In the genomic region with DNA sequence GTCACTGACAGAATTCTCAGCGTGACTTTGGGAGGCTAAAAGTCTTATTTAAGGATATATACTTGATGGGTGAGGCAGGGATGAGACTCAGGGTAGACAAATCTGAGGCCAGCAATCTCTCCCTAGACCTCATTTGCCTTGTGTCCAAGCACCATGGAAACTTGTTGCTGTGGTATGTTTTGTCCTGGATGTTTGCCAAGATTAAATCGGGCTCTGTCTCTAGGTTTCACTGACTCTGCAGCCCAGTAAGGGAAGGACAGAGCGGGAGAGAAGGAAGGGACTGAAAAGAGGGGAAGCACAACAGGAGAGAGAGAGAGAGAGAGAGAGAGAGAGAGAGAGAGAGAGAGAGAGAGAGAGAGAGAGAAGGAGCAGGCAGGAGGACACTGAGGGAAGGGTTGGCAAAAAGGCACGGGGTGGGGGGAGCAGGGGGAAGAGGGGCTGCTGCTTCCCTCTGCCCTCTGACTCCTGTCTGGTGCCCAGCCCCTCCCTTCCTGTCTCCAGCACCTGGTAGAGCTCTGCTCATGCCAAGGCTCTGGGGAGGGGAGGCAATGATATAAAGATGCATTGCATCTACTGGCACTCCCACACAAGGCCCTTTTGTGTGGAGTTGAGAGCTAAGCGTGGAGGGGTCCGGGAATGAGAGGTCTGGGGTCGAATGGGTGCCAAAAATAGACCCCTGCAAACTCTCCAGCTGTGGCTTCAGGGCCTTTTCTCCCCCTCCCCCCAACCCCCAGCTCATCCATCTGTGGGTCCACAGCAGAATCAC, we compare ENCODE assay signal across 11 mouse cellular contexts. TPM values are rescaled to one million over a fixed set of nuclear protein-coding genes. Genes with fewer than 3 reads are reported as not detected.
DNase-seq lines count a peak whose midpoint lies in the region; ATAC-seq and TF ChIP-seq lines count a peak whose summit lies in the region.
"Had no signal": no experiment of that assay in that cellular context is flagged by ENCODE, and none has a peak within 500 bp of the region (broad histone marks: within the 10 kb centered on the region; RNA-seq: fewer than 3 reads in every experiment).

No protein-coding gene starts in this region.

- peak overlapping the region; percentile 45 for H3K4me2 ChIP-seq in heart, embryonic 12.5 days
- H3K4me2 ChIP-seq in heart, postnatal 0 days (ENCODE audit: low read depth, low read length), result 0 out of 2 replicates have a peak overlapping the region, but pooled peaks have one; percentile 25
- H3K4me2 ChIP-seq in midbrain, embryonic 12.5 days (replicated peaks), result 0 out of 2 replicates have a peak overlapping the region, but pooled peaks have one; percentile 7

- TF ChIP-seq POLR2A in heart, adult 2 months (IDR thresholded peaks at IDR 0.05; ENCODE audit: insufficient read depth, low read depth, low read length), result no peak
- TF ChIP-seq POLR2A in brain, embryonic 14.5 days (IDR thresholded peaks at IDR 0.05; ENCODE audit: borderline replicate concordance, extremely low read depth, insufficient read depth, insufficient read length, poor library complexity, severe bottlenecking), result no peak

- peak overlapping the region; percentile 58 for H3K27ac ChIP-seq in heart, embryonic 12.5 days (ENCODE audit: poor library complexity, severe bottlenecking)
- no peak overlapping the region for H3K27ac ChIP-seq in heart, adult 2 months
- no peak overlapping the region for H3K27ac ChIP-seq in heart, postnatal 0 days (ENCODE audit: low read depth)
- H3K27ac ChIP-seq in midbrain, embryonic 12.5 days (replicated peaks), result no peak overlapping the region; the same call in 1 of the 2 replicates

- no peak for TF ChIP-seq EP300 in heart, adult 2 months (IDR thresholded peaks at IDR 0.05; ENCODE audit: insufficient read depth, low read depth, low read length)
- no peak for TF ChIP-seq EP300 in heart, postnatal 0 days (IDR thresholded peaks at IDR 0.05; ENCODE audit: low read depth)

- H3K9me3 ChIP-seq in heart, embryonic 12.5 days (replicated peaks), result no peaks in the 10 kb centered on the region
- no peaks in the 10 kb centered on the region for H3K9me3 ChIP-seq in heart, postnatal 0 days (replicated peaks; ENCODE audit: control insufficient read depth, low read length)
- H3K9me3 ChIP-seq in midbrain, embryonic 12.5 days, result no peaks in the 10 kb centered on the region

- peaks cover 30% of the 10 kb centered on the region for H3K4me1 ChIP-seq in heart, embryonic 12.5 days (replicated peaks)
- no peaks in the 10 kb centered on the region for H3K4me1 ChIP-seq in heart, adult 2 months (ENCODE audit: control insufficient read depth, insufficient read depth, low read length)
- peaks cover 6% of the 10 kb centered on the region for H3K4me1 ChIP-seq in heart, postnatal 0 days (ENCODE audit: control insufficient read depth, insufficient read depth)
- H3K4me1 ChIP-seq in midbrain, embryonic 12.5 days, result peaks cover 19% of the 10 kb centered on the region; the same call in 1 of the 2 replicates

- no peak overlapping the region for H3K4me3 ChIP-seq in heart, embryonic 12.5 days
- no peak overlapping the region for H3K4me3 ChIP-seq in heart, adult 2 months
- no peak overlapping the region for H3K4me3 ChIP-seq in heart, postnatal 0 days (ENCODE audit: low read depth, low read length)
- H3K4me3 ChIP-seq in midbrain, embryonic 12.5 days, result no peak overlapping the region

- 0 out of 2 replicates have a peak, but pooled peaks have one; percentile 25 for ATAC-seq in heart, embryonic 12.5 days (ENCODE audit: insufficient number of reproducible peaks, low FRiP score)
- peak; percentile 70 for ATAC-seq in heart, postnatal 0 days (ENCODE audit: insufficient read depth, low read depth)
- peak; percentile 51 for ATAC-seq in midbrain, embryonic 12.5 days (ENCODE audit: low FRiP score, low read depth)
- no peak for ATAC-seq in erythroblast, adult 5-6 weeks (replicated peaks; ENCODE audit: low FRiP score, poor library complexity, severe bottlenecking)
- ATAC-seq: CD4-positive, CD25-positive, alpha-beta regulatory T cell, adult 4 months had no signal

- no peaks in the 10 kb centered on the region for H3K79me2 ChIP-seq in heart, adult 2 months (replicated peaks; ENCODE audit: control insufficient read depth, insufficient read depth, low read length)

- WGBS in heart, embryonic 12.5 days, result 25% methylated on average over 6 of the region's 7 CpGs
- WGBS in heart, adult 2 months, result 17% methylated on average over 7 of the region's 7 CpGs
- WGBS in heart, postnatal 0 days, result 20% methylated on average over 7 of the region's 7 CpGs
- WGBS in midbrain, embryonic 12.5 days, result 43% methylated on average over 6 of the region's 7 CpGs

- no peak for DNase-seq in heart, adult 2 months
- DNase-seq in brain, embryonic 14.5 days (ENCODE audit: low read depth), result peak; percentile 83
- DNase-seq in heart, postnatal 0 days (ENCODE audit: low spot score), result peak; percentile 78
- no peak for DNase-seq in gastrocnemius, postnatal 14 days
- DNase-seq in cerebellum, adult 8-10 months, result no peak
- DNase-seq: cerebellum, postnatal 36 days; lung, postnatal 36 days had no signal

- intact Hi-C loops in heart, adult 2 months (cut with DNase I), result loop anchor here (5.0 kb wide), 1 partner anchor 212 kb away; no protein-coding TSS in a partner anchor
- intact Hi-C loops in gastrocnemius, postnatal 14 days (cut with DNase I; ENCODE audit: low total_unique reads), result no loop called here

- TF ChIP-seq CTCF in heart, adult 2 months (IDR thresholded peaks at IDR 0.05), result no peak
- no peak for TF ChIP-seq CTCF in brain, embryonic 14.5 days (IDR thresholded peaks at IDR 0.05; ENCODE audit: borderline replicate concordance, extremely low read depth, insufficient read depth, insufficient read length)
- TF ChIP-seq CTCF in heart, postnatal 0 days (IDR thresholded peaks at IDR 0.05; ENCODE audit: low read depth), result no peak

- peaks cover 21% of the 10 kb centered on the region; the same call in 1 of the 2 replicates for H3K27me3 ChIP-seq in heart, embryonic 12.5 days (replicated peaks)
- no peaks in the 10 kb centered on the region for H3K27me3 ChIP-seq in heart, adult 2 months (ENCODE audit: control insufficient read depth, insufficient read depth, low read length)
- no peaks in the 10 kb centered on the region; the same call in 1 of the 2 replicates for H3K27me3 ChIP-seq in heart, postnatal 0 days (ENCODE audit: control insufficient read depth, insufficient read depth, low read length)
- H3K27me3 ChIP-seq in midbrain, embryonic 12.5 days, result peaks cover 49% of the 10 kb centered on the region

- H3K36me3 ChIP-seq in heart, embryonic 12.5 days, result no peaks in the 10 kb centered on the region
- H3K36me3 ChIP-seq in heart, adult 2 months (ENCODE audit: control insufficient read depth, insufficient read depth, low read length), result no peaks in the 10 kb centered on the region
- H3K36me3 ChIP-seq in heart, postnatal 0 days (replicated peaks; ENCODE audit: control insufficient read depth, insufficient read depth, low read length), result no peaks in the 10 kb centered on the region
- H3K36me3 ChIP-seq in midbrain, embryonic 12.5 days, result no peaks in the 10 kb centered on the region

- peak overlapping the region; percentile 33; the same call in 1 of the 2 replicates for H3K9ac ChIP-seq in heart, embryonic 12.5 days
- no peak overlapping the region for H3K9ac ChIP-seq in heart, adult 2 months (ENCODE audit: low read depth, low read length)
- H3K9ac ChIP-seq in heart, postnatal 0 days (replicated peaks; ENCODE audit: low read depth, low read length), result no peak overlapping the region
- no peak overlapping the region for H3K9ac ChIP-seq in midbrain, embryonic 12.5 days (replicated peaks)

RNA-seq across cellular contexts. Expression of a gene that starts 9.3 kb away (rescaled TPM):
- 3.1 and 3.3 TPM in 2 replicates for polyA plus RNA-seq in heart, embryonic 12.5 days (2016; fragmentation: Nextera tagmentation; extraction: Ambion mirVana)
- total RNA-seq in heart, adult 2 months (2021), result 1 to 10 TPM; 4.5 to 5.3 TPM
- 1.7 and 2.3 TPM in 2 replicates for polyA plus RNA-seq in heart, adult 2 months (2012; rRNA removed)
- 5.9 and 11.6 TPM in 2 replicates for polyA plus RNA-seq in brain, embryonic 14.5 days (2012; rRNA removed)
- 6.0 and 9.0 TPM in 2 replicates for total RNA-seq in heart, postnatal 0 days (2014; rRNA removed; ENCODE audit: low replicate concordance)
- polyA plus RNA-seq in heart, postnatal 0 days (2015; fragmentation: Nextera tagmentation; extraction: Ambion mirVana), result 2.7 and 2.8 TPM in 2 replicates
- 8.1 and 8.8 TPM in 2 replicates for polyA plus RNA-seq in midbrain, embryonic 12.5 days (2016; fragmentation: Nextera tagmentation; extraction: Ambion mirVana)
- total RNA-seq in erythroblast, adult 5-6 weeks (2015; ENCODE audit: low replicate concordance), result not detected in 2 replicates
- total RNA-seq in erythroblast, adult 5-6 weeks (2017; ENCODE audit: low replicate concordance), result under 0.01 TPM in 1 of 2 replicates, not detected in the other
- 1 to 10 TPM; 2.8 to 5.5 TPM for total RNA-seq in gastrocnemius, postnatal 14 days (2021)

Comparison
In these comparisons a context has a peak if more than half of its experiments do, and no peak if none do; other contexts are left out.
1. DNase-seq: peak in brain, embryonic 14.5 days (single experiment) and heart, postnatal 0 days (single experiment); none in heart, adult 2 months (0 of 2), gastrocnemius, postnatal 14 days (single experiment) and cerebellum, adult 8-10 months (single experiment).
2. Peak in every context shown above with its lines, with median percentiles within 50 percentile points of each other: H3K4me2 ChIP-seq.